Mouse (Mus musculus) adrenal gland, postnatal 0 days (tissue): Measurements from ENCODE around the gene Zim1. TPM values are rescaled to one million over a fixed set of nuclear protein-coding genes. Genes with fewer than 3 reads are reported as not detected.

ENCODE experiments used
- polyA plus RNA-seq: library from polyadenylated mRNA; unstranded; fragments of >200 nt; fragmentation: Nextera tagmentation; extraction: Ambion mirVana; gene quantifications from 2 replicates; pipeline ENCODE4 v1.2.1, GENCODE M21; 2015

Zim1 gene
- polyA plus RNA-seq, result 4.8 and 7.6 TPM in 2 replicates

GRCm38 (mm10) chr7:6696241-6697045 is at the start of gene Zim1:
Gene Zim1, minus strand, starts transcription at chr7:6696450.

GRCm38 (mm10) chr7:6730241-6730640 is 34.0 kb upstream of the Zim1 start, which contains the start of the genes Peg3 and Usp29:
Gene Peg3, minus strand, starts transcription at chr7:6730431.
Gene Usp29, plus strand, starts transcription at chr7:6730578.

Other genes with a start within 250 kb of the Zim1 start
- not detected in 2 replicates for gene Olfr1336, start 240.3 kb downstream of the Zim1 start, polyA plus RNA-seq
- not detected in 2 replicates for gene Olfr1346, start 229.3 kb downstream of the Zim1 start, polyA plus RNA-seq
- not detected in 2 replicates for gene Olfr5, start 209.5 kb downstream of the Zim1 start, polyA plus RNA-seq
- not detected in 2 replicates for gene Olfr1347, start 196.7 kb downstream of the Zim1 start, polyA plus RNA-seq
- gene Olfr1348, start 187.7 kb downstream of the Zim1 start, polyA plus RNA-seq, result not detected in 2 replicates
- gene Olfr1349, start 173.5 kb downstream of the Zim1 start, polyA plus RNA-seq, result not detected in 2 replicates
- not detected in 2 replicates for gene Olfr1350, start 131.6 kb downstream of the Zim1 start, polyA plus RNA-seq
- 84.7 and 113 TPM in 2 replicates for gene Peg3, start 34.0 kb upstream of the Zim1 start, polyA plus RNA-seq
- 4.4 and 5.6 TPM in 2 replicates for gene Usp29, start 34.1 kb upstream of the Zim1 start, polyA plus RNA-seq